Mouse (Mus musculus) adrenal gland, postnatal 25 days (tissue): ENCODE measurements around the gene Ssxa1. TPM values are rescaled to one million over a fixed set of nuclear protein-coding genes. Genes with fewer than 3 reads are reported as not detected.
A peak's percentile ranks its signal among the peaks of the same experiment; 100 is the strongest.
"Not testable (repeated sequence)": the region's sequence is repeated elsewhere in the genome, so short reads cannot be mapped to it uniquely, and the experiment has no call there.

Experiments
- DNase-seq: peaks from one replicate; pipeline ENCODE4 v3.0.0; 2021; ENCODE audit warnings: mixed read lengths
- long read RNA-seq: library from polyadenylated mRNA; stranded (forward); transcript quantifications from one replicate; pipeline ENCODE4 v2.0.0, GENCODE M21; 2021
- total RNA-seq: library from RNA; stranded (reverse); gene quantifications from 2 replicates; pipeline ENCODE4 v1.2.3, GENCODE M21; 2021

Ssxa1 gene
- total RNA-seq, result not detected in 2 replicates
- long read RNA-seq, result 0 reads

- no peak for DNase-seq
Measured at GRCm38 (mm10) chrX:21115520-21115919, at the start of gene Ssxa1. Gene Ssxa1, plus strand, starts transcription at chrX:21115820.

GRCm38 (mm10) chrX:21068106-21068505 lies 47.5 kb upstream of the Ssxa1 start, which contains the start of gene Spaca5:
Gene Spaca5, plus strand, starts transcription at chrX:21068406.
- no peak for DNase-seq

- no peak for DNase-seq
Measured at GRCm38 (mm10) chrX:21088645-21088982, 27.0 kb upstream of the Ssxa1 start.

GRCm38 (mm10) chrX:21088983-21089866 lies 26.4 kb upstream of the Ssxa1 start, which contains the start of gene Zfp300:
Gene Zfp300, minus strand, starts transcription at chrX:21089527.
- DNase-seq, result peak; percentile 74

GRCm38 (mm10) chrX:21089867-21090239 lies 25.8 kb upstream of the Ssxa1 start:
- no peak for DNase-seq

- not testable (repeated sequence) for DNase-seq
Measured at GRCm38 (mm10) chrX:21146675-21147074, 31.1 kb downstream of the Ssxa1 start.

Other genes starting within 250 kb of the Ssxa1 start
- 29.4 and 31.1 TPM in 2 replicates for gene Timp1, start 245.7 kb upstream of the Ssxa1 start, total RNA-seq
- 7.2 and 9.2 TPM in 2 replicates for gene Syn1, start 194.8 kb upstream of the Ssxa1 start, total RNA-seq
- gene Cfp, start 184.3 kb upstream of the Ssxa1 start, total RNA-seq, result 9.4 and 9.8 TPM in 2 replicates
- 19.0 and 21.6 TPM in 2 replicates for gene Elk1, start 165.2 kb upstream of the Ssxa1 start, total RNA-seq
- 27.9 and 35.6 TPM in 2 replicates for gene Uxt, start 153.8 kb upstream of the Ssxa1 start, total RNA-seq
- 8.9 and 9.0 TPM in 2 replicates for gene Zfp182, start 53.5 kb upstream of the Ssxa1 start, total RNA-seq
- gene Spaca5, start 47.4 kb upstream of the Ssxa1 start, total RNA-seq, result not detected in 2 replicates
- gene Zfp300, start 26.3 kb upstream of the Ssxa1 start, total RNA-seq, result 2.2 and 3.0 TPM in 2 replicates
- not detected in 2 replicates for gene Gm21876, start 59.8 kb downstream of the Ssxa1 start, total RNA-seq